Mouse (Mus musculus) thymus, adult 2 months (tissue): ENCODE data around the gene Tmc8. TPM values are rescaled to one million over a fixed set of nuclear protein-coding genes. Genes with fewer than 3 reads are reported as not detected.

ENCODE experiments used
- DNase-seq: peaks from one replicate; pipeline ENCODE4 v3.0.0; 2021
- H3K27ac ChIP-seq: fragments of 200-500 bp; 2 replicates; pipeline ENCODE4 v1.5.1; 2012; ENCODE audit warnings: low read length, control low read depth; ENCODE audit not compliant: control insufficient read depth, insufficient read depth
- H3K27me3 ChIP-seq: fragments of 200-500 bp; 2 replicates; pipeline ENCODE4 v1.6.1; 2012; ENCODE audit warnings: mild to moderate bottlenecking, low read length, moderate library complexity, mixed read lengths; ENCODE audit not compliant: control insufficient read depth, insufficient read depth
- H3K36me3 ChIP-seq: fragments of 200-500 bp; 2 replicates; pipeline ENCODE4 v1.6.1; 2012; ENCODE audit warnings: mild to moderate bottlenecking, low read length, moderate library complexity; ENCODE audit not compliant: control insufficient read depth, insufficient read depth
- H3K4me1 ChIP-seq: fragments of 200-500 bp; replicated peaks from 2 replicates; pipeline ENCODE4 v1.6.1; 2012; ENCODE audit warnings: low read length; ENCODE audit not compliant: control insufficient read depth, insufficient read depth
- H3K4me3 ChIP-seq: fragments of 200-500 bp; 2 replicates; pipeline ENCODE4 v1.5.1; 2012; ENCODE audit warnings: mild to moderate bottlenecking, low read length, control low read depth, moderate library complexity; ENCODE audit not compliant: control insufficient read depth, insufficient read depth
- CTCF ChIP-seq: fragments of 200-500 bp; IDR thresholded peaks from 2 replicates; pipeline ENCODE4 v1.5.1; 2012; ENCODE audit warnings: mild to moderate bottlenecking, control low read depth, low read length, moderate library complexity, borderline replicate concordance; ENCODE audit not compliant: control insufficient read depth, poor library complexity, insufficient read depth; ENCODE audit errors: extremely low read depth
- POLR2A ChIP-seq: fragments of 200-500 bp; IDR thresholded peaks from 2 replicates; pipeline ENCODE4 v1.6.1; 2012; ENCODE audit warnings: mild to moderate bottlenecking, low read length, control low read depth, moderate library complexity; ENCODE audit not compliant: control insufficient read depth, poor library complexity, insufficient read depth; ENCODE audit errors: extremely low read depth
- WGBS: fragments of 180-500 bp; shearing (Covaris S2); methylation state at CpG from one replicate; pipeline ENCODE4 v1.1.7; 2018; 5-methylcytosine and 5-hydroxymethylcytosine counted together
- polyA plus RNA-seq: library from polyadenylated mRNA; depleted of rRNA; stranded (reverse); fragments of >200 nt; gene quantifications from 2 replicates; pipeline ENCODE4 v1.2.3, GENCODE M21; 2012; rRNA removed

Tmc8 gene
- 388 and 467 TPM in 2 replicates for polyA plus RNA-seq

DNA sequence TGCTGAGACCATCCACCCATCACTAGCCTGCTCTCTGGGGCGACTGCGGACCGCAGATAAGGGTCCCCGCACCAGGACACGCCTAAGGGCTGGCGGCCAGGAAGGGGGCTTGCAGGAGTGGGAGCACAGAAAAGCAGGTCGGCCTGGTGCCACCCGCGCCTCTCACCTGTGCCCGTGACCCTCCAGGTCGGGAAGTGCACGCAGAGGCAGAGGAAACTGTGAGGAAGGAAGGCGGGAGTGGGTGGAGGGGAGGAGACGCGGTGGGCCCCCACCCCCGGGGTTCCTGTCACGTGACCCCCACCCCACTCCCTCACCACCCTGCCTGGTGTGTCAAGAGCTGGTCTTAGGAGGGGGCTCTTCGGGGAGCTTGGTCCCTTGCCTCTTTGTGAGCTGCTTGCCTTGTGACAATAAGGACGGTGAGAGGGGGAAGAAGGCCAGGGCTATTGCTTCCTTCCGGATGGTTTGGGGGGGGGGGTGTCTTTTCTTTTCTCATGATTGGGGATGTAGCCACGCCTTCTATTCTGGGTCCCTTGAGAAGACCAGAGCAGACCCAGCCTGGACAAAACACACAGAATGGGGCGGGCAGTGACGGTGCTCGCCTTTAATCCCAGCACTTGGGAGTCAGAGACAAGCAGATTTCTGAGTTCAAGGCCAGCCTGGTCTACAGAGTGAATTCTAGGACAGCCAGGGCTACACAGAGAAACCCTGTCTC lies at the start of gene Tmc8, which contains the start of gene Tmc6:
TSS of gene Tmc8 (plus strand) at position 84 of the 712 bp plus-strand sequence.
TSS of gene Tmc6 (minus strand) at position 206 of the 712 bp plus-strand sequence.
- Histone ChIP-seq H3K27me3 (no peaks in the 10 kb centered on the region), H3K27ac (peak within 1 kb of the TSS; percentile 99), H3K36me3 (peaks cover 21% of the 10 kb centered on the region), H3K4me1 (peaks cover 44% of the 10 kb centered on the region), H3K4me3 (peak within 1 kb of the TSS; percentile 99)
- WGBS: 2% methylated on average over 24 of the region's 24 CpGs
- DNase-seq: peak; percentile 92
- TF ChIP-seq CTCF (no peak), POLR2A (peak; percentile 99)

DNA sequence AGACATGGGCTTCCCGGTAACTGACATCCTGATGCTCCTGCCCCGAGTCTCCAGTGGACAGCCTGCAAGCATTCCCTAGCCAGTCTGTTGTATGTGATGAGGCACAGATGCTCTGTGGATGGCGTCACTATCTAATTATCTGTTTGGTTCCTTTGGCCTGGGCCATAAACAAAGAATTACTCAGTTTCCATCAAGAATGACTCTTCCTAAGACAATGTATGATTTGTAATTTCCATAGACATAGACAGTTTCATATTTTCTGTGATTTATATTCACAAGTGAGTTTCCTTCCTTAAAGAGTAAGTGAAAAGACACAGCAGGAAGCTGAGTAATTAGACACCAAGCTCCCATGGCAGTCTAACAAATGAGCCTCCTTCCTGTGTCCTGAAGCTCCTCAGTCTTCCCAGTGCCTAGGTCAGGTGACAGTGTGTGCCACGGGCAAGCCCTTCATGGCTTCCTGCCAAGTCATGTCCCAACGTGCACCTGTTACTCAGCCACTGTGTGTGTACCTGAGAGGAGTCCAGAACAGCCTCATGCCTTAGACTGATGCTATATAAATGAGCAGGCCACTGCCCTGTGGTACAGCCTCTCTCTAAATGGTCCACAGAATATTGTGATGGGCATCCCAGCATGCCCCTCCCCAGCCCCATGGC lies 45.7 kb upstream of the Tmc8 start:
- no peak for DNase-seq
- WGBS: 70% methylated on average over 5 of the region's 5 CpGs
- Histone ChIP-seq H3K27ac (no peak overlapping the region), H3K27me3 (no peaks in the 10 kb centered on the region), H3K4me3 (no peak overlapping the region), H3K36me3 (peaks cover 76% of the 10 kb centered on the region), H3K4me1 (no peaks in the 10 kb centered on the region)
- TF ChIP-seq POLR2A (no peak), CTCF (no peak)

DNA sequence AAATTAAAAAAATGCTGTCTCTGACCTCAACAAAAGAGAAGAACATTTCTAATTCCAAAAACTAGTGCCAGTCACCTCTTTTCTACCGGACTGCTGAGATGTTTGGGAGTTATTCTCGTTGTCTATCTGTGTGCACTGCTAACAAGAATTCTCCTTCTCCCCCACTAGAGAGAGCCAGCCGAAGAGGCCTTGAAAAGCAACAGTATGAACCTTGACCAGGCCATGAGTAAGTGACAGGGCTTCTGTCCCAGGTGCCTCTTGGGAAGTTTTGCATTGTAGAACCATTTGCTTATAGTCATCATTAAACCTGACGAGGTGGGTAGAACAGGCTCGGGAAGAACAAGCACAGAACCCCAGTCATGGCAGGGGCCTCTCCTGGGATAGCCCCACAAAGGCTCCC lies 43.8 kb upstream of the Tmc8 start:
- DNase-seq: no peak
- TF ChIP-seq CTCF: no peak
- Histone ChIP-seq H3K36me3 (peaks cover 94% of the 10 kb centered on the region), H3K27ac (no peak overlapping the region), H3K4me1 (no peaks in the 10 kb centered on the region), H3K27me3 (no peaks in the 10 kb centered on the region), H3K4me3 (no peak overlapping the region)
- 96% methylated on average over 5 of the region's 5 CpGs for WGBS

DNA sequence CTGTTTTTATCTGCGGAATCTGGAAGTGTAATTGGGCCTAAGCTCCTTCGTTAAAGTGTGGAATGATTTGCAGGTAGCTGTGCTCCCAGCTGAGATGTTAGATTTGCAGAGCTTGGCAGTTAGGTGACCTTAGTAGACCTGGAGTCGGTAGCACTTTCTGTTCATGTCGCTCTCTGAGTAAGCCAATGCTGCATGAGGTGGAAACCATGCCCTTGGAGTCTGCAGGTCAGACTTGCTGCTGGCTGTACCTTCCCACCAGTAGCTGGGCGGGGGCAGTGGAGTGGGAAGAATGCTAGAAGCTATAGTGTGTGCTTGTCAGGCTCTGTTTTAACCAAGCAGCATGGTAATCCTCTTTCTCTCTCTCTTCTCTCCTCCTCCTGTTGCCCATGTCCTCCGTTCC lies 40.7 kb upstream of the Tmc8 start:
- WGBS: 97% methylated on average over 6 of the region's 6 CpGs
- Histone ChIP-seq H3K27ac (no peak overlapping the region), H3K27me3 (no peaks in the 10 kb centered on the region), H3K4me1 (no peaks in the 10 kb centered on the region), H3K36me3 (peaks cover 93% of the 10 kb centered on the region), H3K4me3 (no peak overlapping the region)
- TF ChIP-seq POLR2A (no peak), CTCF (no peak)
- DNase-seq: no peak

DNA sequence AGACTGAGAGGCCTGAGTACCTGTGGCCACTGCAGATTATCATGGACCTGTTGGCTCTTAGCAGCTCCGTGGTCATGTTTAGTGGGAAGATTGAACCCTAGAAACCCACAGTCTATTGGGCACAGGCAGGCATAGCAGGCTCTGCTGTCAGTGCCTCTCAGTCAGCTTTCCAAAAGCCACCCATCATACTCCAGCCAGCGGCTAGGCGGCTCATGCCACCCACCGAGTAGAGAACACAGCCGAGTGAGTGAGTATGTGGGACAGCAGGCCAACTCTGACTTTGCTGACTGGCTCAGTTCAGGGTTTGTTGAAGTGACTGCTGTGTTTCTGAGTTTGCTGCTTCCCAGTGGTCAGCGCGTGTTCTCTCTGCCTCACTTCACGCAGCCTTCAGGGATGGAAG lies 39.6 kb upstream of the Tmc8 start:
- Histone ChIP-seq H3K36me3 (peaks cover 90% of the 10 kb centered on the region), H3K4me1 (no peaks in the 10 kb centered on the region), H3K27ac (no peak overlapping the region), H3K27me3 (no peaks in the 10 kb centered on the region), H3K4me3 (no peak overlapping the region)
- no peak for TF ChIP-seq CTCF
- TF ChIP-seq POLR2A: no peak
- WGBS: 98% methylated on average over 8 of the region's 8 CpGs
- no peak for DNase-seq

DNA sequence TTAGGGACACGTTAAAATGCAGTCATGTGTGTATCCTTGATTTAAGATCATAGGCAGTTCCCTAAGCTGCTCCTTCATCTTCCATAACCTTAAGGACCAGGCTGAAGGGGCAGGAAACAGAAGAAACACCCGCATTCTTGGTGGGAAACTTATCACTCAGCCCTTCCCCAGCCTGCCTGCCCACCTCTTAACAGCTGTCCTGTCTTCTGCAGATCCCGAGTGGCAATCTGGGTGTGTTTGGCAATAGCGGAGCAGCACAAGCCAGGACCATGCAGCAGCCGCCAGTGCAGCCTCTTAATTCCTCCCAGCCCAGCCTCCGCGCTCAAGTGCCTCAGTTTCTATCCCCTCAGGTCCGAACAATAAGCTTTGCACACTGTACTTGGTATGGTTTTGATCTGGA lies 39.2 kb upstream of the Tmc8 start:
- peaks cover 92% of the 10 kb centered on the region for H3K36me3 ChIP-seq
- TF ChIP-seq POLR2A: no peak
- no peak for TF ChIP-seq CTCF
- WGBS: 94% methylated on average over 8 of the region's 8 CpGs
- H3K27me3 ChIP-seq: no peaks in the 10 kb centered on the region
- no peak overlapping the region for H3K4me3 ChIP-seq
- no peak overlapping the region for H3K27ac ChIP-seq
- DNase-seq: no peak
- no peaks in the 10 kb centered on the region for H3K4me1 ChIP-seq
